Mouse (Mus musculus) cerebellum, adult 11-12 months (tissue): ENCODE results near the gene Babam1.
A peak's percentile ranks its signal among the peaks of the same experiment; 100 is the strongest.
"Not testable (repeated sequence)": the region's sequence is repeated elsewhere in the genome, so short reads cannot be mapped to it uniquely, and the experiment has no call there.

Experiments used
- DNase-seq: peaks from one replicate; pipeline ENCODE4 v3.0.0; 2022

The Babam1 gene

DNA sequence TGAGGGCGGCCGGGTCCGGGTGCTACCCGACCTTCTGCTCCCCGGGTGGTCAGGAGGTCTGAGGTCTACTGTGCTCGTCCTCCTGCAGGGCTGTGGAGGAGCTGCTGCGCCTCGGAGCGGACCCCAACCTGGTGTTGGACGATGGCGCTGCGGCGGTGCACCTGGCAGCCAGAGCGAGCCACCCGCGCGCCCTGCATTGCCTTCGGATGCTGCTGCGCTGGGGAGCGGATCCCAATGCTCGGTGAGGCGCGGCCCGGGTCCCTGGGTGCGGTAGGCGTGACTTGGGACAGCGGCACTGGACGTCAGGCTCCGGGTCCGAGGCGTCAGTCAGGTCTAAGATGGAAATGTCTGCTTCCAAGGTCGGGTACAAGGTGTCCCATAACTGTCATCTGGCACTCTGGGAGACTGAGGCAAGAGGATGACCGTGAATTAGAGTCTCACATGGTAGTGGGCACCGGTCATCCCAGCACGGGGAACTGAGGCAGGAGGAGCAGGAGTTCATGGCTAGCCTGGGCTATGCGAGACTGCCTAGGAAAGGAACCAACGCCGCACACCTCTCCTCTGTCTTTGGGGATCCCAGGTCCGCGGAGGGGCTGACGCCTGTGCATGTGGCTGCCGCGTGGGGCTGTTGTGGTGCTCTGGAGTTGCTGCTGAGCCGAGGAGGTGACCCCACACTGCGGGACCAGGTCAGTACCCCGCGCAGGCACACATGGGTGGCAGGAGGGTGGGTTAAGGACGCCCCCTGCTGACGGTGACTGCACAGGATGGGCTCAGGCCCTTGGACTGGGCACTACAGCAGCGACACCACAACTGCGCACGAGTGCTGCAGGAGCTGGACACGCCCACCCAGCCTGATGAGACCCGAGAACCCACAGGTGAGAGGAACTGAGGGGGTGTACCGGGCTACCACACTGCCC lies 9.7 kb downstream of the Babam1 start:
- DNase-seq: peak; percentile 59

DNA sequence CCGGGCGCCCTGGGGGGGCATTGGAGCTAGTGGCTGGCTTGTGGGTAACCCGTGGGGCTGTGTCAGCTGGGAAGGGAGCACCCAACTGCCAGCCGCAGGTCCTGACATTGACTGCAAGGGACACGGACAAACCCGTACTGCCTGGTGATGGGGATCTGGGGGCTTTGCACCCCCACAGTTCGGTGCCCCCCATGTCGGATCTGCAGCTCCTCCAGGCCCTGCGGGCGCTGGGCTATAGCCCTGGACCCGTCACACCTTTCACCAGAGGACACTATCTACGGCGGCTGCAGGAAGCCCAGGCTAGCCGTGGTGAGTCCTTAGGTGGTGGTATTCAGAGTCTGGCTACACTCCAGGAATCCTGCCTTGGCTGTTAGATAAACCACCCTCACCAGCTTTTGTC lies 10.8 kb downstream of the Babam1 start:
- DNase-seq: no peak

DNA sequence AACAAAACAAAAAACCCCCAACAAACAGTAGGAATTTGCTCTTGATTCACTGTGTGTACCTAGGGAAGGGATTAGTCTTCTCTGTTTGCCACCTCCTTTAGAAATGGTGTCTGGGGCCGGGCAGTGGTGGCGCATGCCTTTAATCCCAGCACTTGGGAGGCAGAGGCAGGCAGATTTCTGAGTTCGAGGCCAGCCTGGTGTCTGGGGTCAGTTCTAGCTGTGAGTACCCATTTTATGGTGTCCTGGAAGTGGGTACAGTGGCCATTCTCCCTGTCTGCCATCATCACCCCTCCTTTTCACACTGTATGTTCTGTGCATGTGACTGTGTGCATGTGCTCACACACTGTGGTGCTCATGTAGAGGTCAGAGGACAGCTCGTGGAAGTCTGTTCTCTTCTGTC lies 11.6 kb downstream of the Babam1 start:
- no peak for DNase-seq

DNA sequence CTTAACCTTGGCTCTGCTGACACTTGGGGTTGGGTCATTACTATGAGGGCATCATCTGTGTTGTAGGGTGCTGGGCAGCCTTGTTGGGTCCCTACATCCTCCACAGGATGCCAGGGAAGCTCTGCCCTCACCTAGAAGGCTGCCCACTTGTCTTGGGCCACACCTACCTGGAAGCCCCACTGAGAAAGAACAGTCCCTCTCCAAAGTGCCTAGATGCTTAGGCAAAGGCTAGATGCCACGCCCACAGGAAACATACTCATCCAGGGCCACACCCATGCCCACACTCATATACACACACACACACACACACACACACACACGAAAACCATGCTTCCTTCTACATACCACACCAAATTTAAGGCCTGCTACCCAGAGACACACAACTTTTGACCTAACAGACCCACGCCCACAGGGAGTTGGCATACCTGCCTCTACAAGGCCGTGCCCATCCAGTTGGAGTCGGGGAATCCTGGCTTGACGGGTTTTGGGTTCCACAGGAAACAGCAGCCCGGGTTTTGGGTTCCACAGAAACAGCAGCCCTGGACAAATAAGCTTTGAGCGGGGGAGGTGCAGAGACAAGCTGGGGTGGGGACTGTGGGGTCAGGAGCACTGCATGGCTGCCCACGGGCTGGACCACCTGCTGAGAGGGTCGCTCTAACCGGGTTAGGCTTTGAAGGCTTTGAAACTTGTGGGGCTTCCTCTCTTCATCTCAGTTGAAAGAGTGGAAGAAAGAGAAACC lies 15.0 kb downstream of the Babam1 start:
- no peak for DNase-seq

DNA sequence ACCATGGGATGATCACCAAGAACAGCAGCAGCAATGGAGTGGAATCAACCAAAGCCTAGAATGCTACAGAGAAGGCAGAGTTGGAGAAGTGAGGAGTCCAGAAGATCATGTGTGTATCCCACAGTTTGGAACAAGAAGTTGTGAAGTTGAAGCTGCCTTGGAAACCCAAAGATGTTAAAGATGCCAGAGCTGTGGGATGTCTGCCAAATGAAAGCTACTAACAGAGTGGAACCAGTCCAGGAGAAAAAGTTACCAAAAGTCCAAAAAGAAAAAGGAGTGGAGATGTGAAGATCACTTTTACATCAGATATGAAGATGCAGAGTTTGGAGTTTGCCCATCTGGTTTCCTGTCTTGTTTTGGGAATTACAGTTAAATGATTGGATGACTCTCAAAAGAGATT lies 25.5 kb downstream of the Babam1 start:
- DNase-seq: no peak

DNA sequence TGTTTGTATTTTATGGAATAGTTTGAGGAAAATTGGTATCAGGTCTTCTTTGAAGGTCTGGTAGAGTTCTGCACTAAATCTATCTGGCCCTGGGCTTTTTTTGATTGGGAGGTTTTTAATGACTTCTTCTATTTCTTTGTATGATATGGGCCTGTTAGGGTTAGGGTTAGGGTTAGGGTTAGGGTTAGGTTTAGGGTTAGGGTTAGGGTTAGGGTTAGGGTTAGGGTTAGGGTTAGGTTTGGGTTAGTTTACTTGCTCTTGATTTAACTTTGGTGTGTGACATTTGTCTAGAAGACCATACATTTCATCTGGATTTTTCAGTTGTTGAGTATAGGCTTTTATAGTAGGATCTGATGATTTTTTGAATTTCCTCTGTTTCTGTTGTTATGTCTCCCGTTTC lies 36.3 kb downstream of the Babam1 start:
- DNase-seq: not testable (repeated sequence)

DNA sequence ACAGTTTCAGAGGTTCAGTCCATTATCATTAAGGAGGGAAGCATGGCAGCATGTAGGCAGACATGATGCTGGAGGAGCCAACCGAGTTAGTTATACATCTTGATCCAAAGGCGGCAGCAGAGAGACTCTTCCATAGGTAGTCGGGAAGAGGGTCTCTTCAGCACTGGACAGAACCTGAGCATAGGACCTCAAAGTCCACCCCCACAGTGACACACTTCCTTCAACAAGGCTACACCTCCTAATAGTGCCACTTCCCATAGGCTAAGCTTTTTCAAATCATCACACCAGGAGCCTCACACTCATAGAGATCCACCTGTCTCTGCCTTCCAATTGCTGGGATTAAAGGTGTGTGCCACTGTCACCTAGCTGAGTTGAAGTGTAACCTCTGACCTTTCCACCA lies 40.4 kb downstream of the Babam1 start:
- no peak for DNase-seq

DNA sequence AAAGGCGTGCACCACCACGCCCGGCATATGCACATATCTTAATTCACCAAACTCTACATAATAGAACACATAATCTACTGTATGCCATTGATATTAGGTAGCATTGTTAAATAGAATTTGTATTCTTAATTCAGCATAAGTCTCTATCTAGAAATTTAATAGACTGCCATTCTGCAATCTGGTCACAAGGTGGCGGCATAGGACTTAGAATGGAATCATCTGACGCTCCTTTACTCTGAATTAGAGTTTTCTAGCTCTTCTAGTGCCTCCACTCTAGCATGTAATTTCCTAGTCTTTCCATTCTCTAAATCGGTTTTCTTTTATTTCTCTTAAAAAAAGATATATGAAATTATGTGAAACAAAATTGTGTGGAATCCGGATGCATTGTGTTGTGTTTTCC lies 44.7 kb downstream of the Babam1 start:
- DNase-seq: no peak

DNA sequence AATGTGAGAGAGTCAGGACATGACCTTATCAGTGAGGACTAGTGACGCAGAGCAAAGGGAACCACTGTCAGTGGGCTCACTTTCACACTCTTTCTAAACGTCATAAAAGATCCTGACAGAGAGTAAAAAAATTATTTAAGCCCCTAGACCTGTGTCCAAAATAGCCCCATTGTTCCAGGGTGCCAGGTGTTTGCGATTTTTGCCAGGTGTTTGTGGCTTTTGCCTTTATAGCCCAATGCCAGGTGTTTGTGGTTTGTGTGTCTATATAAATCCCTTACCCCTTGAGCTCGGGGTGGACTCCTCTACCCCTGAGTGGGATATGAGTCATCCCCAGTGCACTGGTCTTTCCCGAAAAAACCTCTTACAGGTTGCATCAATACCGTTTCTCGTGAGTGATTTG lies 48.4 kb downstream of the Babam1 start:
- no peak for DNase-seq

DNA sequence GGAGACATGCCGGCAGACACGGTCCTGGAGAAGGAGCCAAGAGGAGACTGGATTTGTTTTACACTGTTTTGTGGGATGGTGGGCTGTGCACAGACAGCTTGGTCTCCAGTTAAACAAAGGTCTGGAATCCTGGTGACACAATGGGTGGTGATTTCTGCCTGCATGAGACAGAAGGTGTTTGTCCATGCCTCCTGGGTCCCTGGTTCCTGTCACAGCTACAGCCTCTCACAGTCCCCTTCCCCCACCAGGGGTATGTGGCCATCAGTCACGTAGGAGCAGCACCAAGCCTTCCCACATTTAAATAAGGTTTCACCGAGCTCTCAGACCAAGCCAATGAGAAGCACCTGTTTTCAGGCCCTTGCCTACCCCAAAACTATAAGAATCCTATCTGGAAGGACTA lies 54.7 kb downstream of the Babam1 start:
- DNase-seq: no peak

DNA sequence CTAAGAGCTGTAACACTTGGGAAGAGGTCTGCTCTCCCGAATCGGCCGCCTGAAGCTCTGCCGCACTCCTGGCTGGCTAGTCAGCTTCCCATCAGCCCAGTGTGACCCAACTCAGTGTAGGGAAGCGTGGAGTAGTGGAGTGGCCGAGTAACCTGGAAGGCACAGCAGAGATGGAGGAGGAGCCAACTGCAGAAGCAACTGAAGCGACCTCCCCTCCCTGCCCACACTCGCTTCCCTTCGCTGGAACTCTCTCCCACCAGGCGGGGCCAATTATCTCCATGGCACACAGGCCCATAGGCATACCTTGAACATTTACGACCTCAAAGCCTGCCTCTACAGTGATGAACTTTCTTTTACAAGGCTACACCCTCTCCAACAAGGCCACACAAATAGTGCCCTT lies 55.1 kb downstream of the Babam1 start:
- DNase-seq: no peak

DNA sequence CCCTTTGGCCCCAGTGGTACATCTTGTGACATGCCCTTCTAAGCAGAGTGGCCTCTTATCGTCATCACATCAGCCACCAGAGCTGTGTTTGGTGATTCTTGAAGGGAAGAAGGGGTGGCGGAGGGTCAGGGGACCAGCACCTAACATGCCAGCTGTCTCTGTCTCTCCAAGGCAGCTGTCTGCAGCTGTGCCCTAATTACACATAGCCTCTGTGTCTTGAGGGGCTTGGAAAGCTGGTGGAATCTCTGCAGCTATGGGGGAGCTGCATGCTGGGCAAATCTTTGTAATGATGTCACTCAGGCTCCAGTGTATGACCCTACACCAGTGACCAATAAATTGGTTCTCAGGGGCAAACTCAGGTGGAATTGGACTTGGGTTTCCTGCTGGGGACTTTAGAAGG lies 56.0 kb downstream of the Babam1 start:
- DNase-seq: no peak
